Mouse (Mus musculus) frontal cortex, postnatal 14 days (tissue): Measurements from ENCODE around the gene Arfrp1.

Experiments used
- DNase-seq, 2 experiments: peaks; one replicate each; pipeline ENCODE4 v3.0.0; 2022; ENCODE audit warnings: low spot score in 2 of 2

Arfrp1 gene

DNA sequence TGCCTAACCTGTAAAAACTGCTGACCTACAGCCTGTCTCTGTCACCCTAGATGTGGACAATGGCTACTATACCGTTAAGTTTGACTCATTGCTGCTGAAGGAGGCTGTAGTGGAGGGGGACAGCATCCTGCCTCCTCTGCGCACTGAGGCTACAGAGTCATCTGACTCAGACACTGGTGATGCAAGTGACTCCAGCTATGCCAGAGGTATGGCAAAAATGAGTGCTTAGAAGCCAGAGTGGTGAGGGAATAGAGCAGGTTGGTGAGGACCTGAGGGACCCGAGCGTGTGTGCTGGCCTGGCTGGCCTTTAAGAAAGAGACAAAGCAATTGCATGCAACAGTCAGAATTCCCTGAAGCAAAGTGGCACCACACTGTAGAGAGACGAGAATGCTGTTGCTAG is 13.5 kb upstream of the Arfrp1 start:
- DNase-seq, result no peak

DNA sequence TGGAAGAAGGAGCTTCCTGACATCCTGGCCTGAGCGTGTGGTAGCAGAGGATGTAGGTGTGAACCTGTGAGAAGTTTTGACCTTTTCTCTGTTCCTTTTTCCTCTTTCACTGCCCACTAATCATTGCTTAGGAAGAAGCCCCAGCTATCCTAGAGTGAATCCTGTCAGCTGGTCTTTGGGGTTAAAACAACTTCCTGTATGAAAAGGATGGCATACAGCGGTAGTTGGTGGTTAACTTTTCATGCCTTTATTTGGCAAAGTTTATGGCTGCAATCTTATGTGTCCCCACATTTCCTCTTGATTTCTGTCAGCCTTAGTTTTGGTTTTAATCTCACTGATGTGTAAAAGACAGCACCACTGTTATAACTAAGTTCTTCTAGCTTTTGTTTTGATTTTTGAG is 12.0 kb upstream of the Arfrp1 start:
- DNase-seq, result no peak

DNA sequence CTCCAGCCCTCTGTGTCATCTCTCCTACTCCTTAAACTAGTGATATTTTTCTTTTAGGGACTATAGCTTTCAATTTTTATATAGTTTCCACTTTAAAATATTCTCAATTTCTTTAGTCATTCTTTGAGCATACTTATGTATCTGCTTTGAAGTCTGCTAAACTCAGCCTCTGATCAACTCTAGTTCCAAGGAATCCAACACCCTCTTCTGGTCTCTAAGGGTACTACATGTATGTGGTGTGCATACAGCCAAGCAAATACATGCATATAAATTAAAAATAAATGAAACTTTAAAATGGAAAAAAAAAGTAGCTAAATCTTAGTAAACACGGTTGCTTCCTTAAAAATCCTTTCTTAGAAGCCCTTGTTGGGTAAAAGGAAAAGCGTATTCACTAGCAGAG is 10.6 kb upstream of the Arfrp1 start:
- DNase-seq, result no peak

DNA sequence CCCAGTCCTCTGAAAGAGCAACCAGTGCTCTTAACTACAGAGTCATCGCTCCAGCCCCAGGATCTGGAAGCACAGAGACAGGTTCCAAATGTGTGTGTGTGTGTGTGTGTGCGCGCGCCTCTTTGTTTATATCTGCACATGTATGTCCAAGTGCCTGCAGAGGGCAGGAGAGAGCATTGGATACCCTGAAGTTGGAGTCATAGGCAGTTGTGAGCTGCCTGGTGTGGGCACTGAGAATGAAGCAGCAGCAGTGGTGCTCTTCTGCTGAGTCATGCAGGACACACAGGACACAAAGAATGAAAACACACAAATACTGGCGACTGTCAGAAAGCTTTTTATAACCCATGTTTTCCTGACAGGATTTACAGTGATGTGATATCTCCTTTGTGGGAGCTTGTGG is 4.8 kb upstream of the Arfrp1 start:
- DNase-seq, result no peak

DNA sequence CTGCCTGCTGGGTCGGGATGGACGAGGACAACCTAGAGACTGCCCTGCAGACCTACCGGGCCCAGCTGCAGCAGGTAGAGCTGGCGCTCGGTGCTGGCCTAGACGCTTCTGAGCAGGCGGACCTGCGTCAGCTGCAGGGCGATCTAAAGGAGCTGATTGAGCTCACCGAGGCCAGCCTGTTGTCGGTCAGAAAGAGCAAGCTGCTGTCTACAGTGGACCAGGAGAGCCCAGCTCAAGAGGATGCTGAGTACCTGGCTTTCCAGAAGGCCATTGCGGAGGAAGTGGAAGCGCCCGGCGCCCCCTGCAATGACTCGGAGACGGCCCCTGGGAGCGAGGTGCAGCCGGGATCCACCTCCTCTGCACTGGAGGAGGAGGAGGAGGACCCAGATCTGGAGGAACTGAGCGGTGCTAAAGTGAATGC is 461 bp upstream of the Arfrp1 start:
- DNase-seq, result no peak

GRCm38 (mm10) chr2:181364487-181364859 is 731 bp downstream of the Arfrp1 start:
- DNase-seq, result no peak

DNA sequence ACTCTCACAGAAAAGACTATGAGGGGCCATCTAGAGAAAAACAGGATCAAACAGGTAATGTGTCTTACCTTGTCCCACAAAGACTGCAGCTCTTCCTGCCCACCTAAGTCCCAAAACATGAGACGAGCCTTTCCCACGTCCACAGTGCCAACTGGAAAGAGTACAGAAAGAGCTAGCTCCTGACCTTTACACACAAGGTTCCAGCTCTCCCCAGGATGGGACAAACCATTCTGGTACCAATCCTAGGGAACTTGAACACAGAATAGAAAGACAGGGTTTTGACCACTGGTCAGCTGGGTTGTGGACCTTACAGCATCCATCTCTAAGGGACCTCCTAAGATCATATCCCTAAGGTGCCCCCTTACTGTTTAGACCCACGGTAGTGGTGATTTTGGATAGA is 1.3 kb downstream of the Arfrp1 start:
- DNase-seq, result no peak

- no peak for DNase-seq
Measured at GRCm38 (mm10) chr2:181356780-181357179, 8.4 kb downstream of the Arfrp1 start.

- no peak for DNase-seq
Measured at GRCm38 (mm10) chr2:181342766-181343165, 22.4 kb downstream of the Arfrp1 start.

DNA sequence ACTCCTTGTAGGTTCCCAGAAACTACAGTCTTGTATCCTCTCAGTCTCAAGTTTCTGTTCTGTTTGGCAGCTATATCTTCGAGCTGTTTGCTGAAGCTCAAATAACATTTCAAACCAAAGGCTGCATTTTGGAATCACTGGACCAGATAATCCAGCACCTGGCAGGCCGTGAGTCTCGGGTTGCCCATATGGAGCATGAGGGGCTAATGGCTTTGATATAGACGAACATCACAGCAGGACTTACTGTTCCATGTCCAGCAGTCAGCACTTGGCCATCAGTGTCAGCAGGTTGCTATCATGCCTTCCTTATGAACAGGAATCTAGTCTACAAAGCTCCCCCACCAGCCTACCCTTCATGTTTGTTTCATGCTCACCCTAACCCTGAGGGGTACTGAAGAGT is 24.8 kb downstream of the Arfrp1 start:
- DNase-seq, result no peak

DNA sequence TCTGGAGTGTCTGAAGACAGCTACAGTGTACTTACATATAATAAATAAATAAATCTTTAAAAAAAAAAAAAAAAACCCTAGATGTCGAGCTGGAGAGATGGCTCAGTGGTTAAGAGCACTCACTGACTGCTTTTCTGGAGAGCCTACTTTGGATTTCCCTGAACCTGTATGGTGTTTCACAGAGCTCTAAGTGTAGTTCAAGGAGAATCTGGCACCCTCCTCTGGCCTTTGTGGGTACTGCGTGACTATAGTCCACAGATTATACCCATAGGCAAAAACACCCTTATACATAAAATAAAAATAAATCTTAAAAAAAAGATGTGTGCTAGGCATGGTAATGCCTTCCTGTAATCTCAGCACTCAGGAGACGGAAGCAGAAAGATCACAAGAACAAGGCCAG is 31.2 kb downstream of the Arfrp1 start:
- DNase-seq, result peak; percentile 38 to 66

GRCm38 (mm10) chr2:181332542-181332941 is 32.7 kb downstream of the Arfrp1 start:
- no peak for DNase-seq

GRCm38 (mm10) chr2:181326098-181326497 is 39.1 kb downstream of the Arfrp1 start:
- DNase-seq, result no peak

- no peak for DNase-seq
Measured at GRCm38 (mm10) chr2:181322136-181322535, 43.1 kb downstream of the Arfrp1 start.

GRCm38 (mm10) chr2:181320103-181320499 is 45.1 kb downstream of the Arfrp1 start:
- no peak for DNase-seq

DNA sequence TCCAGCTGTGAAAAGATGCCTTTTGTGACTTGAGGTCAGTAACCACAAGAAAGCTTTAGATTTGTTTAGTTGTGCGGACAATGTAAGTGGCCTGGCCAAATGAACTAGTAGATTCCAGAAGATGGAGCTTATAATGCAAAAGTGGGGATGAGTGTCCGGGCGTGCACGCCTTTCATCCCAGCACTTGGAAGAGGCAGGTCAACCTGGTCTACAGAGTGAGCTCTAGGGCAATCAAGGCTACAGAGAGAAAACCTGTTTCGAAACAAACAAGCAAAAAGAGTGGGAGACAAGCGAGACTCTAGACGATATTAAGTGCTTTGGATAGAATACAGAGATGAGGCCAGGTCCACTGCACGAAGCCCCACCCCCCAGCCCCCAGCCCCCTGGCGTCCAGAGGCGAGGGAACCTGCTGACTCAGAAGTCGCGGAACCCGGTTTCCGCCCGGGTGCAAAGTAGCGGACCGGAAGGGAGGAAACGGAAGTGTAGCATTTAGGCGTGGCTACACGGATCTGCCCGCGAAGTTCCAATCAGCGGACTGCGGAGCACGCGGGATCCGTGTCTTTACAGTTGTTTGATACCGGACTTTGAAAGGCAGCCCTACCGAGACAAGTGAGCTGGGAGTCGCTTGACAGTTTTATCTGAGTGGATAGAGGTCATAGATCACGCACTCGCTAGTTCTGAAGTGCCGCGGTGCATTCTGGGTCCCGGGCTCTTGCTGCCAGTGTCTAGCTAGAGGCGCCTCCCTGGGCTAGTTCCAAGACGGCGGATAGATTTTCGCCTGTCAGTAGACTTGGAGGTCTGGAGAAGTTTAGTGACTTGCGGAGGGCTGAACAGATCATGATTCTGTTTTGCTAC is 45.7 kb downstream of the Arfrp1 start, which contains the start of gene Rtel1:
Gene Rtel1, plus strand, starts transcription at position 492 of the 855 bp plus-strand sequence.
- DNase-seq, result peak; percentile 67 to 69

- peak; percentile 51 to 65 for DNase-seq
Measured at GRCm38 (mm10) chr2:181314080-181314810, 51.0 kb downstream of the Arfrp1 start, which contains the start of gene Stmn3. Stmn3 (minus strand) TSS chr2:181314500.

- DNase-seq, result peak in 1 of 2 experiments; percentile 21
Measured at GRCm38 (mm10) chr2:181313344-181314079, 51.7 kb downstream of the Arfrp1 start.

DNA sequence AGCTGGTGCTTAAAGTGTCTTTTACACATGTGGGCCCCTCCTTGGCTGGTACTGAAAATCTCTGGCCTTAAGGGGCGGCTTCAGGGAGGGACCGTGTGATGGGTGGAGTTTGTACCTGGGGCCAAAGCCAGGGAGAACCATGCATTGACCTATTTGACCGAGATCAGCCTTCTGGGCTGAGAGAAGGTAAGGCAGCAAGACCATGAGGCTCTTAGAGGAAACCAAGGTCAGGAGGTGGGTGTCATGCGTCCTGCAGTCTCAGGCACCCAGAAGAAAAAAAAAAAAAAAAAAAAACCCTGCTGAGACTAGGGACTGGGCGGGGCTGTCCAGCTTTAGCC is 52.2 kb downstream of the Arfrp1 start:
- DNase-seq, result no peak

GRCm38 (mm10) chr2:181312435-181312834 is 52.8 kb downstream of the Arfrp1 start:
- DNase-seq, result no peak
